Mouse (Mus musculus) urinary bladder, postnatal 10 days (tissue): ENCODE data around the gene Eddm3b.
"Not testable (repeated sequence)": the region's sequence is repeated elsewhere in the genome, so short reads cannot be mapped to it uniquely, and the experiment has no call there.

Source experiments
- DNase-seq: peaks from one replicate; pipeline ENCODE4 v3.0.0; 2022; ENCODE audit warnings: low spot score

Gene Eddm3b

GRCm38 (mm10) chr14:51143937-51144336 lies 29.7 kb downstream of the Eddm3b start:
- DNase-seq: no peak

DNA sequence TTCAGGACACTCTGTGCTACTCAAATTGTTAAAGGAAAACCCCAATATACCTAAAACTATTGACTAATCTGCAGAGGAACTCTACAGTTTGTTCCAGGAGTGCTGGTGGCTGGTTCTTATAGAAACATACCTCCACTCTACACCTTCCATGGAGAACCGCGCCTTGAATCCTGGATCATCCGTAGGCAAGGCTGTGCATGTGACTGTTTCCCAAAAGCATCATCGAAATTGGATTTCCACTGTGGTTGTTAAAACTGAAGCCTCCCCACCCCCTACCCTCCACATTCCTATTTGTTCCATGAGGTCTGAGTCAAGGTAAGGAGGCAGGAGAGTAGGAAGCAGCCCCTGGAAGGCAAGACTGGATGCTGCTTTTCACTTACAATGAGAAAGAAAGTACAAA lies 30.2 kb downstream of the Eddm3b start:
- no peak for DNase-seq

DNA sequence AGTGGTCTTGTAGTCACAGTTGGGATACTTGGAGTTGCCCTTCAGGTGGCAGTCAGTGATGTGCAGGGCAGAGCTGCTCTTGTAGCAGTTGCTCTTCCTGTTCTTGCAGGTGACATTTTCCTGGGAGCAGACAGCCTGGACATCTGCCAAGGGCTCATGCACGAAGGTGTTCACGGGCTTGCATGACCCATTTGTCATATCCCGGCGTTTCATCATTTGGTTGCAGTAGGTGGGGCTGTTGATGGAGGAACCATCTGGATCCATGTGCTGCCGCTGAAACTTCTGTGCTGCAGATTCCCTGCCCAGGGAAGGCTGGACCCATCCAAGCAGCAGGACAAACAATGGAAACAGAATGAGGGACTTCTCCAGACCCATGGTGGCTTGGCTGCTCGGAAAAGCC lies 31.3 kb downstream of the Eddm3b start:
- no peak for DNase-seq

GRCm38 (mm10) chr14:51146685-51147084 lies 32.5 kb downstream of the Eddm3b start, which contains the start of gene Rnase1:
Gene Rnase1 (minus strand): TSS chr14:51146785.
- no peak for DNase-seq

DNA sequence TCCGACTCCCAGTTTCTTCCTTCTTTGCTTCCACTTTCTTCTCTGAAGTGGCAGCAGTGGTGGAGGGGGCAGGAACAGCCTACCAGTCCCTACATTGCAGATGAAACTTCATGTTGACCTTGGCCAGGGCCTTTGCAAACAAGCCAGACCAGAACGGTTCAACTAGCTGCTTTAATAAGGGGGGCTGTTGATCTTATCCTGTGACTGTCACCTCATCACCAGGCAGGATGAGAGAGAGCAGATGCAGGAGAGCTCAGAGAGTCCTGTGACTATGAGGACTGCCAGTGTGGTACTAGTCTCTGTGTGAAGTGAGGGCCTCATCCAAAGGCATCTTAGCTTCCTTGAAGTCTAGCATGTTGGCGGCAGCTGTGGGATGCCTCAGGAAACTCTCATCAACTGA lies 33.8 kb downstream of the Eddm3b start:
- no peak for DNase-seq

- no peak for DNase-seq
Measured at GRCm38 (mm10) chr14:51149164-51149563, 34.9 kb downstream of the Eddm3b start.

DNA sequence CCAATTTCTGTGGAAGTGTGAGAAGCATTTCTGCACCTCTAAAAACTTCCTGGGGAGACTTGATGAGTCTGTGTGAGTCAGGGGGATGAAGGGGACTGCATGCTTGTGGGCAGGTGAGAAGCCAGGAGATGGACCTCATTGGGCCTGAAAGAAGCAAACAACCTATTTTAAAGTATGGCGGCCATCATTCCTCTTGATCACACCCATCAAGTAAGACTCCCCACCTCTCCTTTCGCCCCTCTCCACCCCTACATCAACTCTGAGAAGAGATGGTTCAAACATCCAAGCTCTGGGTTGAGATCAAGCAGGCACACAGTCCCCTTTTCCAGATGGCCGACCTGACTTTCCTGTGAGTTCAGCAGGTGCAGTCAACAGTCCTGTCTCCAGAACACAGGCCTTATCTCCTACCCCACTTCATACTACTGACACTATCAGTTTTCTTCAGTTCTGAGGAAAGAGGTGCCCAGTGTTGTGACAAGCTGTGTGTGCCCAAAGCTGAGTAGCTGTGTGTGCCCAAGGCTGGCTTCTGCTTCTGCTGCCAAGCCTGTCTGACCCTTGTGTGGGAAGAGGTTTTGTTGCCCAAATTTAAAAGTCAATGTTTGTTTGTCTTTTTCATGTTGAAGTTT lies 36.1 kb downstream of the Eddm3b start:
- DNase-seq: no peak

DNA sequence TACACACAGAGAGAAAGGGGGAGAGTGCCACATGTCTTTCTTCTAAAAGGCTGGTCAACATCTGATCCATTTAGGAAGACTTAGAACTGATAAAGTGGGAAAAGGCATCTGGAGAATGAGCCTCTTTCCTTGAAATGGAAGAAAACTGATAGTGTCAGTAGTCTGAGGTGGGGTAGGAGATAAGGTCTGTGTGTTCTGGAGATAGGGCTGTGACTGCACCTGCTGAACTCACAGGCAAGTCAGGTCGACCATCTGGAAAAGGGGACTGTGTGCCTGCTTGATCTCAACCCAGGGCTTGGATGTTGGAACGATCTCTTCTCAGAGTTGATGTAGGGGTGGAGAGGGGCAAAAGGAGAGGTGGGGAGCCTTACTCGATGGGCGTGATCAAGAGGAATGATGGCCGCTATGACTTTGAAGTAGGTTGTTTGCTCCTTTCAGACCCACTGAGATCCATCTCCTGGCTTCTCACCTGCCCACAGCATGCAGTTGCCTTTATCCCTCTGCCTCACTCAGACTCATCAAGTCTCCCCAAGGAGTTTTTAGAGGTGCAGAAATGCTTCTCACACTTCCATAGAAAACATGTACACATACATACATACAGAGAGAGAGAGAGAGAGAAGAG lies 38.1 kb downstream of the Eddm3b start:
- DNase-seq: no peak

DNA sequence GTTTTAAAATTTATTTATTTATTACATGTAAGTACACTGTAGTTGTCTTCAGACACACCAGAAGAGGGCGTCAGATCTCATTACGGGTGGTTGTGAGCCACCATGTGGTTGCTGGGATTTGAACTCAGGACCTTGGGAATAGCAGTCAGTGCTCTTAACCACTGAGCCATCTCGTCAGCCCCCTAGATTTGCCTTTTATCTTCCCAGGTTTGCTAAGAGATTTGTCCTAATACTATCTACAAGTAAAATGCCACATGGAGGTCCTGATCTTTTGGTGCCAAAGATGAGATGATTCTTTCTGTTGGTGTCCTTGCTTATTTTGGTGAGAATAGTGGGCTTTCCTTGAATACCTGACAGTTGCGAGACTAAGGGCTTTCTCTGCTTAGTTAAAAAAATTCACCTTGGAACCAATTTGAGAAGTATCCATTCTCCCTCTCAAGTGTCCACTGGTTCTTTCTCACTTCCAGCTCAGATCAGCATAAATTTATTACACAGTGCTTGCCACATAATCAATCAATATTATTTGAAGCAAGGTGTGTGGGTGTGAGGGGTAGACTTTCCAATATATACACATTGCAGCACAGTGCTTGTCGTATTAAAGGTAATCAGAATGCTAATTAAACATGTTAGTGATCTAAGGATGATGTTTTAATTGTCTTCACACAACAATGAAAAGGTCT lies 42.0 kb downstream of the Eddm3b start:
- no peak for DNase-seq

GRCm38 (mm10) chr14:51156736-51157068 lies 42.5 kb downstream of the Eddm3b start:
- DNase-seq: no peak

- no peak for DNase-seq
Measured at GRCm38 (mm10) chr14:51157072-51157471, 42.8 kb downstream of the Eddm3b start.

DNA sequence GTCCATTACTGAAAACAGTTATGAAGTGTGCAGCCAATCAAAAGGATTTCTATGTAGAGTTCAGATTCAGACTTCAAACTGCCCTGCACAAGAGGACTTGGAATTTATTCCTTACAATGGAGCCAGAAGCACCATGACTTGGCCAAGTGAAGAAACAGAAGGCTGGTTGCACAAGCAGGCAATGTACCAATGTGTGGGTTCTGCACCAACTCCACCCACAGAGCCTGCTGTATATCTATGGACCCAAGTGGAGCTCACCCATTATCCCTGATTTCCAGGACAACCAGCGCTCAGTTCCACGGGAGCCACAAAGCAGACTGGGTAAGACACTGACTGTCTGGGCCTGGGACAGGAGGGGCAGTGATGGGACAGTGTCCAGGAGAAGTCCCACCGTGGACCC lies 47.8 kb downstream of the Eddm3b start, which contains the start of gene Rnase2b:
Gene Rnase2b, plus strand, starts transcription at position 285 of the 400 bp plus-strand sequence.
- not testable (repeated sequence) for DNase-seq

DNA sequence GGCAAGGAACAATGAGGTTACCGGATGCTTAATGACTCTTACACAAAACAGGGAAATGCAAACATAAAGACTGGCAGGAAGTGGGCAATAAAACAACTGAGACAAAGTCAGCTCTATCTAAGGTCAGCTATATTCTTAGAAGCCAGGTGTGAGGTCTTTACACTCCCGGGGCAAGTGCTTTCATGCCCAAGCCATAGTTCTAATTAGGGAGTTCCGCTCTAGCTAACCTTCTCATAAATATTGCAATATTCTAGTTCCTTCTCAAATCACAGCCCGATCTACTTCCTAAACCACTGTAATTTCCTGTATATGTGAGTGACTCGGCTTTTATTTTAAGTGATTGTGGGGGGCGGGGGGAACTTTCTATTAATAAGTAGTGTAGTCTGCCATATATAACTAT lies 49.1 kb downstream of the Eddm3b start:
- not testable (repeated sequence) for DNase-seq

- DNase-seq: no peak
Measured at GRCm38 (mm10) chr14:51165435-51165834, 51.2 kb downstream of the Eddm3b start.

GRCm38 (mm10) chr14:51166068-51166467 lies 51.8 kb downstream of the Eddm3b start:
- DNase-seq: no peak
